Mouse (Mus musculus) liver, postnatal 0 days (tissue): ENCODE data around the gene Pawr. TPM values are rescaled to one million over a fixed set of nuclear protein-coding genes. Genes with fewer than 3 reads are reported as not detected.

Experiments
- ATAC-seq: fragments of 200-750 bp; cut with Nextera tagmentation; 2 replicates; pipeline ENCODE4 v1.8.0; 2017; ENCODE audit warnings: mild to moderate bottlenecking, moderate library complexity
- DNase-seq: peaks from one replicate; pipeline ENCODE4 v3.0.0-alpha.2; 2016
- H3K27ac ChIP-seq: fragments of 300-500 bp; sonication (generic); 2 replicates; pipeline ENCODE4 v1.5.1; 2014; ENCODE audit warnings: antibody characterized with exemption, moderate library complexity, mild to moderate bottlenecking, low read depth
- H3K27me3 ChIP-seq: fragments of 300-500 bp; sonication (generic); 2 replicates; pipeline ENCODE4 v1.6.1; 2014; ENCODE audit warnings: low read length, control low read depth, mixed read lengths; ENCODE audit not compliant: insufficient read depth
- H3K36me3 ChIP-seq: fragments of 300-500 bp; sonication (generic); replicated peaks from 2 replicates; pipeline ENCODE4 v1.6.1; 2014; ENCODE audit warnings: mild to moderate bottlenecking, control low read depth, low read length, moderate library complexity, mixed read lengths; ENCODE audit not compliant: insufficient read depth
- H3K4me1 ChIP-seq: fragments of 300-500 bp; sonication (generic); 2 replicates; pipeline ENCODE4 v1.6.1; 2014; ENCODE audit warnings: antibody characterized with exemption, mild to moderate bottlenecking, control low read depth; ENCODE audit not compliant: insufficient read depth
- H3K4me2 ChIP-seq: fragments of 300-500 bp; sonication (generic); 2 replicates; pipeline ENCODE4 v1.6.1; 2014; ENCODE audit warnings: low read depth, mild to moderate bottlenecking, low read length, moderate library complexity, mixed read lengths
- H3K4me3 ChIP-seq: fragments of 300-500 bp; sonication (generic); 2 replicates; pipeline ENCODE4 v1.5.1; 2014; ENCODE audit warnings: low read depth, low read length
- H3K9ac ChIP-seq: fragments of 300-500 bp; sonication (generic); replicated peaks from 2 replicates; pipeline ENCODE4 v1.6.1; 2014; ENCODE audit warnings: mild to moderate bottlenecking, moderate library complexity
- H3K9me3 ChIP-seq: fragments of 300-500 bp; sonication (generic); 2 replicates; pipeline ENCODE4 v1.6.1; 2016; ENCODE audit warnings: mild to moderate bottlenecking, control low read depth, low read length, mixed read lengths
- CTCF ChIP-seq: sonication (generic); IDR thresholded peaks from 2 replicates; pipeline ENCODE4 v1.5.1; 2016; ENCODE audit warnings: antibody characterized with exemption, low read depth
- EP300 ChIP-seq: IDR thresholded peaks from 2 replicates; pipeline ENCODE4 v1.6.1; 2016; ENCODE audit warnings: antibody characterized with exemption, low read depth, mild to moderate bottlenecking
- WGBS: fragments of 180-500 bp; shearing (Covaris S2); extraction: QIAGEN DNeasy Blood & Tissue Kit; methylation state at CpG from one replicate; pipeline ENCODE4 v1.1.7; 2014; ENCODE audit not compliant: insufficient replicate concordance; 5-methylcytosine and 5-hydroxymethylcytosine counted together
- polyA plus RNA-seq: library from polyadenylated mRNA; unstranded; fragments of >200 nt; fragmentation: Nextera tagmentation; extraction: Ambion mirVana; gene quantifications from 2 replicates; pipeline ENCODE4 v1.2.1, GENCODE M21; 2015

The Pawr gene
- polyA plus RNA-seq, 1 experiment from 2014 or later, result 3.5 TPM

DNA sequence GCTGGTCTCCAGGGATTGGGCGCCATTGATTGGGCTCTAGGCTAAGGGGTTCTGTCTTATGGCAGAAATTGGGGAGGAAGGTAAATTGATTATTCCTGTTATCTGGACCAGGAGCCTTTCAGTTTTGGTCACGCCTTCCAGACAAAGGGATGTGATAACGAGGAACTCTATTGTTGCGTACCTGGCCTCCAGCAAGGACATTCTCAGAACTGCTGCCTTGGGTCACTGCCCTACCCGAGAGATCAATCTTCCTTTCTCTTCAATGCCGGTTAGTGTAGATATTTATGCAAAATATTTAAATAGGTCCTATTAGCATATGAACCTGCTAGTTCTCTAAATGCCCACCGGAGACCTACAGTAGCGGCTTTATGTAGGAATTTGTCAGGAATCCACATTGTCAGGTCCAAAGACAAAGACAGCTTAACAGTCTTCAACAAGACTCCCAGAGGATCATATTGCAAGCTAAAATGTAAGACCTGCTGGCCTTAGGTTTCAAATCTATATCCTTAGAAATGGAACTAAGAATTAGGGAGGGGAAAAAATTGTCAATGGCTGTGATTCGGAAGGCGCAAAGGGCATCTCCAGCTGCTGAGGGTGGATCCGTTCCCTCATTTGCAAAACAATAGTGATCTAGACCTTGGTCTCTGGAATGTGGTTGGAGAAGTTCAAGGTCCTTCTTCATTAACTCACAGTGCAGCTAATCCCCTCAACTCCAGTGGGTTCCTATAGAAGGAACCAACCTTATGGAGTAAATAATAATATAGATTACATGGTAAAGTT, 45.1 kb upstream of the Pawr start:
- ATAC-seq, result no peak
- Histone ChIP-seq H3K4me2 (no peak overlapping the region), H3K9me3 (no peaks in the 10 kb centered on the region), H3K4me1 (no peaks in the 10 kb centered on the region), H3K27ac (no peak overlapping the region), H3K36me3 (no peaks in the 10 kb centered on the region), H3K27me3 (no peaks in the 10 kb centered on the region), H3K9ac (no peak overlapping the region), H3K4me3 (no peak overlapping the region)
- TF ChIP-seq EP300, result no peak
- no peak for TF ChIP-seq CTCF
- DNase-seq, result no peak
- WGBS, result 77% methylated on average over 11 of the region's 11 CpGs

DNA sequence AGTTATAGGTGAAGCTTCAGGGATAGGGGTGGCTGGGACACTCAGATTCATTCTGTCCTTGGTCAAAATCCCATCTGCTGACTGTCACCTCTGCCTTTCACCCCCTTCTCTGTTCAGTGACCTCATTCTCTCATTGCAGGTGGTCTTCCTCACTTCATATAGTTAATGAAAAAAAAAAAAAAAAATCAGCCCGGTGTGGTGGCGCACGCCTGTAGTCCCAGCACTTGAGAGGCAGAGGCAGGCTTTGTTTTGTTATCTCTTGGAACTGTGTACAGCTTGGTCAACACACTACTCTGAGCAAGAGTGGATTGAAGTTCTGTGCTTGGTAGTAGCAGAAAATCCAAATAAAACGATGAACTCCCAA, 44.5 kb upstream of the Pawr start:
- Histone ChIP-seq H3K9me3 (no peaks in the 10 kb centered on the region), H3K27ac (no peak overlapping the region), H3K4me3 (no peak overlapping the region), H3K27me3 (no peaks in the 10 kb centered on the region), H3K4me2 (no peak overlapping the region), H3K36me3 (no peaks in the 10 kb centered on the region), H3K4me1 (no peaks in the 10 kb centered on the region), H3K9ac (no peak overlapping the region)
- DNase-seq (no peak), ATAC-seq (no peak)
- TF ChIP-seq CTCF (no peak), EP300 (no peak)
- WGBS, result 71% methylated on average over 4 of the region's 4 CpGs

DNA sequence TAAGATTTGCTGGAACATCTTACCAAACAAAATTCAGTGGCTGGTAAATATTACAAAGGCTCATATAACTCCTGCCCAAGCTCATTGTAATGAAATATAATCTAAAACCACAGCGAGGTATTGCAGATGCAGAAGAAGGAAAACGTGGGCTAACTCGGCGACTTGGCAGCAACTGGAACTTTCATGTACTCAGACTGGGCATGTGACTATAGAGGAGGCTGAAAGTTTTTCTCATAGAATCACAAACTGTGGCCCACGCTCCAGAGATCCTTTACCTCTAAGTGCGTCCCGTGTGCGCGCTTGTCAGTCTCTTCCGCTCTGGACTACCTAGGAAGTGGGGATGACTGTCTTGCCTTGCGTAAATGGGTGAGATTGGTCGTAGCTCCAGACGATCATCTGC, 41.9 kb upstream of the Pawr start:
- Histone ChIP-seq H3K27me3 (no peaks in the 10 kb centered on the region), H3K9ac (no peak overlapping the region), H3K4me2 (no peak overlapping the region), H3K4me3 (no peak overlapping the region), H3K36me3 (no peaks in the 10 kb centered on the region), H3K4me1 (no peaks in the 10 kb centered on the region), H3K9me3 (no peaks in the 10 kb centered on the region), H3K27ac (no peak overlapping the region)
- no peak for ATAC-seq
- TF ChIP-seq EP300, result no peak
- no peak for TF ChIP-seq CTCF
- DNase-seq, result no peak
- WGBS, result 90% methylated on average over 13 of the region's 13 CpGs

DNA sequence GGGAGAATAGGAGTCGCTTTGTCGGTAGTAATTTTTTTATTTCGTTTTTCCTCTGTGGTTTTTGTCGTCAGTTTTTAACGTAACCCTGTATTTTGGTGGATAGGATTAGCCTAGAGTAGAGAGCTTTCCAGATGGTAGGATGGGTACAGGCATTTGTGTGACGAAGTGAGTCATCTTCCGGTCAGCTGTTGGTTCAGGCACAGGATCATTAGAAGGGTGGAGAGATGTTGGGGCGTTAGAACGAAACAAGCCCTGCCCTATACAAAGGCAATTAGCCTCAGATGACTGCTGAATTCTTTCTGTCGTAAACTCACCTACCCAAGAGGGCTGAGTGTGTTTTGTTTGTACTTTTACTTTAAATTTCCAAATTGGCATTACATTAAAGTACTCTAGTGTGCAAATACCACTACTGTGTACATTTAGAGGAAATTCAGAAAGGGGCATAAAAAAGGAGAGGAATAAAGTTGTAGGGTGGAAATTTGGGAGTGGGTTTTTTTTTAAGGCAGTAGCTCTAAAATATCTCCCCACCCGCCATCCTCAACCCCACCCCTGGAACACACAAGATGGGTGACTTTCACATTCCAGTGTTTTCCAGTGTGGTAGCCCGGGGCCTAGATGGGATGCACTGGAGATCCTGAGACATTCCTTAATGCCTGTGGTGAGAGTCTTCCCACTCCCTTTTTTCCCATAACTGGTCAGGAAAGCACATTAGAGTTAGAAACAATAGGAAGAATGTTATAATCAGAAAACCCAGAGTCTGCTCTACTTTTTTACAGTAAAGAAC, 40.0 kb upstream of the Pawr start:
- Histone ChIP-seq H3K4me3 (no peak overlapping the region), H3K9ac (no peak overlapping the region), H3K27me3 (no peaks in the 10 kb centered on the region), H3K4me2 (no peak overlapping the region), H3K36me3 (no peaks in the 10 kb centered on the region), H3K27ac (no peak overlapping the region), H3K9me3 (no peaks in the 10 kb centered on the region), H3K4me1 (no peaks in the 10 kb centered on the region)
- WGBS, result 77% methylated on average over 12 of the region's 12 CpGs
- TF ChIP-seq EP300 (no peak), CTCF (no peak)
- DNase-seq (no peak), ATAC-seq (no peak)

DNA sequence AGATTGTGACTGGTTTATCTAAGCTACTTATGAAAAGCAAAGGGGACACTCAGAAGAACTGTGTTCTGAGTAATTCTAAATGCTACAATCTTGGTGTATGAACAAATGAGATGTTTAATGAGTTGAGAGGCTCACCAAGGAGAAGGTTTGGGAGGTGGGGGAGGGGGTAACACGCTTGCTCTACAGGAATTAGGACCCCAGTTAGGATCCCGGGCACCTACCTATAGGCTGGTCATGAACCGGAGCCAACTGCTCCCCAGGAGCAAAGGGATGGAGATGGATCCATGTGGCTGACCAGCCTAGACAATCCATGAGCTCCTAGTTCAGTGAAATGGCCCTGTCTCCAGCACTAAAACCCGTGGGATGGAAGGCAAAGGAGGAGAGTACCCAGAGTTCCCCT, 39.3 kb upstream of the Pawr start:
- WGBS, result 77% methylated on average over 4 of the region's 4 CpGs

DNA sequence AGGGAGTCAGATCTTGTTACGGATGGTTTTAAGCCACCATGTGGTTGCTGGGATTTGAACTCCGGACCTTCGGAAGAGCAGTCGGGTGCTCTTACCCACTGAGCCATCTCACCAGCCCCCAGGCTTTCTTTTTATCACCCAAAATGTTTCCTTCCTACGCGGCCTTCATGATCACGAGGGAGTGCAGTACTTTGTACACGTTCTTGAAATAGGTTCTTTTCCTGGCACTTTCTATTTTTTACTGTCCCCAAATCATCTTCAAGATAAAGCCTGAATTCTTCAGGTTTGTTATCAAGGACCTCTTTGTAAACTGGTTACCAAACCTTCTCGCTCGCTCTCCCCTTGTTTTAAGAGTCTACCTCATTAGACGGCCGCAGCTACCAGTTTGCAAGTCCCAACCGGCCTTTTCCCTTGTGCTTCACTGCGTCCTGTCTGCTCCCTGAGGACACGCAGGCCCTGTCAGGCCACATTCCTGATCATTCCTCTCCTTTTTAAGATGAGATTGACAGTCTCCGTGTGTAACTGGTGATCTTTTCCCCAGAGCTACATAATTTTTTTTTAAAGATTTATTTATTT, 38.2 kb upstream of the Pawr start:
- ATAC-seq (no peak), DNase-seq (no peak)
- Histone ChIP-seq H3K4me3 (no peak overlapping the region), H3K27ac (no peak overlapping the region), H3K36me3 (no peaks in the 10 kb centered on the region), H3K9ac (no peak overlapping the region), H3K27me3 (no peaks in the 10 kb centered on the region), H3K9me3 (no peaks in the 10 kb centered on the region), H3K4me2 (no peak overlapping the region), H3K4me1 (no peaks in the 10 kb centered on the region)
- no peak for TF ChIP-seq EP300
- TF ChIP-seq CTCF, result no peak
- 87% methylated on average over 16 of the region's 16 CpGs for WGBS

More for the DNA sequence above, 39.3 kb upstream of the Pawr start:
- DNase-seq (no peak), ATAC-seq (no peak)
- Histone ChIP-seq H3K27me3 (no peaks in the 10 kb centered on the region), H3K4me1 (no peaks in the 10 kb centered on the region), H3K9me3 (no peaks in the 10 kb centered on the region), H3K36me3 (no peaks in the 10 kb centered on the region), H3K27ac (no peak overlapping the region), H3K4me3 (no peak overlapping the region), H3K4me2 (no peak overlapping the region), H3K9ac (no peak overlapping the region)
- TF ChIP-seq CTCF, result no peak
- no peak for TF ChIP-seq EP300
